Mouse (Mus musculus) ES-E14 (cell line): ENCODE data around the gene Hecw2. TPM values are rescaled to one million over a fixed set of nuclear protein-coding genes. Genes with fewer than 3 reads are reported as not detected.

Experiments
- DNase-seq: peaks from one replicate; pipeline ENCODE4 v3.0.0-alpha.2; 2013; ENCODE audit warnings: low read depth, low spot score
- H3K27ac ChIP-seq: 2 replicates; pipeline ENCODE4 v1.5.1; 2012; ENCODE audit warnings: low read depth, mild to moderate bottlenecking, low read length, moderate library complexity, mixed read lengths; ENCODE audit not compliant: poor library complexity, insufficient read depth, severe bottlenecking
- H3K36me3 ChIP-seq: 2 replicates; pipeline ENCODE4 v1.6.1; 2012; ENCODE audit warnings: mild to moderate bottlenecking, low read length, moderate library complexity, mixed read lengths; ENCODE audit not compliant: control insufficient read depth, poor library complexity, insufficient read depth, severe bottlenecking
- H3K4me1 ChIP-seq, 2 experiments: fragments of 150-350 bp in 1 of 2; sonication (generic) in 1 of 2; 2 replicates each; pipeline ENCODE4 v1.6.1; 2012; ENCODE audit warnings: low read length in 2 of 2, mild to moderate bottlenecking in 1 of 2, mixed read lengths in 1 of 2; ENCODE audit not compliant: control insufficient read depth in 2 of 2, insufficient read depth in 2 of 2, poor library complexity in 1 of 2
- H3K4me3 ChIP-seq, 2 experiments: fragments of 150-350 bp in 1 of 2; sonication (generic) in 1 of 2; 2 replicates each; pipeline ENCODE4 v1.5.1; 2012; ENCODE audit warnings: low read length in 2 of 2, low read depth in 1 of 2, mild to moderate bottlenecking in 1 of 2, mixed read lengths in 1 of 2; ENCODE audit not compliant: insufficient read depth in 1 of 2, poor library complexity in 1 of 2, severe bottlenecking in 1 of 2
- H3K9ac ChIP-seq: 2 replicates; pipeline ENCODE4 v1.6.1; 2012; ENCODE audit warnings: low read depth, mild to moderate bottlenecking, low read length, mixed read lengths; ENCODE audit not compliant: poor library complexity, insufficient read depth, severe bottlenecking
- H3K9me3 ChIP-seq: fragments of 150-350 bp; sonication (generic); 2 replicates; pipeline ENCODE4 v1.6.1; 2012; ENCODE audit warnings: low read depth, mild to moderate bottlenecking, low read length; ENCODE audit not compliant: control insufficient read depth, insufficient read depth
- CHD2 ChIP-seq: IDR thresholded peaks from 2 replicates; pipeline ENCODE4 v1.6.1; 2014; ENCODE audit warnings: mild to moderate bottlenecking, low read depth, low read length, inconsistent platforms
- HCFC1 ChIP-seq: IDR thresholded peaks from 2 replicates; pipeline ENCODE4 v1.6.1; 2012; ENCODE audit warnings: low read length, inconsistent platforms, borderline replicate concordance; ENCODE audit not compliant: insufficient read depth
- MAFK ChIP-seq: IDR thresholded peaks from 2 replicates; pipeline ENCODE4 v1.6.1; 2014; ENCODE audit warnings: mild to moderate bottlenecking, low read depth, low read length, inconsistent platforms; ENCODE audit not compliant: insufficient read depth
- ZC3H11A ChIP-seq: IDR thresholded peaks from 2 replicates; pipeline ENCODE4 v1.6.1; 2012; ENCODE audit warnings: low read depth, mild to moderate bottlenecking, inconsistent platforms, low read length, borderline replicate concordance
- ZNF384 ChIP-seq: IDR thresholded peaks from 2 replicates; pipeline ENCODE4 v1.6.1; 2012; ENCODE audit warnings: low read depth, low read length, inconsistent platforms
- in situ Hi-C, 2 experiments: fragments of 600-800 bp; cut with MboI; formaldehyde crosslinking; loops; one replicate each; pipeline ENCODE4 v1.15.1; 2025; ENCODE audit warnings: low sequenced_read_pairs in 2 of 2, inconsistent platforms in 1 of 2; ENCODE audit not compliant: unreplicated experiment in 2 of 2
- total RNA-seq: library from RNA; depleted of rRNA; stranded (reverse); fragments of 300-350 nt; gene quantifications from 2 replicates; pipeline ENCODE4 v1.2.3, GENCODE M21; 2012

Gene Hecw2
- total RNA-seq, 1 experiment = 6.6 TPM

GRCm38 (mm10) chr1:54187579-54187978 is 7.4 kb downstream of the Hecw2 start:
- in situ Hi-C loops = no loop called here
- Histone ChIP-seq H3K4me3 (no peak overlapping the region), H3K4me1 (no peaks in the 10 kb centered on the region), H3K36me3 (no peaks in the 10 kb centered on the region), H3K9me3 (no peaks in the 10 kb centered on the region), H3K9ac (no peak overlapping the region), H3K27ac (no peak overlapping the region)
- TF ChIP-seq ZNF384 (no peak), CHD2 (no peak), HCFC1 (no peak), ZC3H11A (no peak), MAFK (no peak)
- DNase-seq = no peak

- in situ Hi-C loops = no loop called here
- H3K4me3 ChIP-seq = no peak overlapping the region
- TF ChIP-seq ZC3H11A = no peak
- no peak for TF ChIP-seq MAFK
- TF ChIP-seq HCFC1 = no peak
- TF ChIP-seq CHD2 = no peak
- TF ChIP-seq ZNF384 = no peak
- DNase-seq = no peak
- no peaks in the 10 kb centered on the region for H3K4me1 ChIP-seq
- H3K9ac ChIP-seq = no peak overlapping the region
- no peak overlapping the region for H3K27ac ChIP-seq
- no peaks in the 10 kb centered on the region for H3K9me3 ChIP-seq
- no peaks in the 10 kb centered on the region for H3K36me3 ChIP-seq
Observed at GRCm38 (mm10) chr1:54186347-54186746, 8.6 kb downstream of the Hecw2 start.

DNA sequence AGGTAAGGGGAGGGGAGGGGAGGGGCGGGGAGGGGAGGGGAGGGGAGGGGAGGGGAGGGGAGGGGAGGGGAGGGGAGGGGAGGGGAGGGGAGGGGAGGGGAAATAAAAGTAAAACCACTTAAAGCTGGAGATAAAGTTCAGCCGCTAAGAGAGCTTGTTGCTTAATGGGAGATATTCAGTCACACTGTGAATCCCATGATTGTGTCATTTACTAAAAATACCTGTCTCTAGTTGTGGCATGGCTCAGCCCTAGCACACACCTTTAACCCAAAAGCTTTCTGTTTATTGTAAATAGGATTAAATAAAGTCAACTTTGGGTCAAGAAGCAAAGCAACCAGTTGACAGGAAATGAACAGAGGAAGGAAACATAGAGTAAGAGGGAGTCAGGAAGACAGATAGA is 14.3 kb downstream of the Hecw2 start:
- no peak for DNase-seq
- no peak overlapping the region for H3K9ac ChIP-seq
- H3K4me1 ChIP-seq = no peaks in the 10 kb centered on the region
- in situ Hi-C loops = no loop called here
- H3K36me3 ChIP-seq = no peaks in the 10 kb centered on the region
- no peak for TF ChIP-seq ZC3H11A
- TF ChIP-seq HCFC1 = no peak
- no peak for TF ChIP-seq CHD2
- H3K27ac ChIP-seq = no peak overlapping the region
- no peak overlapping the region for H3K4me3 ChIP-seq
- H3K9me3 ChIP-seq = no peaks in the 10 kb centered on the region

DNA sequence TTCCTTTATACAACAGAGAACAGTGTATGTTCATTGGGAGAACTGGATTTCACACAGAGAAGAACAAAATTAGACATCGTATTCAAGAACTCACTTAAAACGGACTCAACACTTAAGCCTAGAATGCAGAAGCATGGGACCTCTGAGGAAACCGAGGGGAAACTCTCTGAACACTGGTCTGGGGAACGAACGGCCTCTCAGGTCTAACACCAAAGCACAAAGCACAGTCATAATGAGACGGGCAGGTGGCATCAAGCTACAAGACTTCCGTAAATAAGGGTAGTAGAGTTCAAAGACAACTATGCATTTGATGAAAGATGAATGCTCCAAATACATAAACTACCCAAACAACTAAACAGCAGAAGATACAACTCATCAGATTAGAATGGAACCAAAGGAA is 15.8 kb downstream of the Hecw2 start:
- H3K27ac ChIP-seq = no peak overlapping the region
- no peaks in the 10 kb centered on the region for H3K4me1 ChIP-seq
- no peaks in the 10 kb centered on the region for H3K36me3 ChIP-seq
- TF ChIP-seq ZNF384 = no peak
- no peak for TF ChIP-seq CHD2
- no peak for TF ChIP-seq ZC3H11A
- no peak for TF ChIP-seq MAFK
- TF ChIP-seq HCFC1 = no peak
- in situ Hi-C loops = no loop called here
- DNase-seq = no peak
- no peak overlapping the region for H3K9ac ChIP-seq
- no peaks in the 10 kb centered on the region for H3K9me3 ChIP-seq
- H3K4me3 ChIP-seq = no peak overlapping the region

DNA sequence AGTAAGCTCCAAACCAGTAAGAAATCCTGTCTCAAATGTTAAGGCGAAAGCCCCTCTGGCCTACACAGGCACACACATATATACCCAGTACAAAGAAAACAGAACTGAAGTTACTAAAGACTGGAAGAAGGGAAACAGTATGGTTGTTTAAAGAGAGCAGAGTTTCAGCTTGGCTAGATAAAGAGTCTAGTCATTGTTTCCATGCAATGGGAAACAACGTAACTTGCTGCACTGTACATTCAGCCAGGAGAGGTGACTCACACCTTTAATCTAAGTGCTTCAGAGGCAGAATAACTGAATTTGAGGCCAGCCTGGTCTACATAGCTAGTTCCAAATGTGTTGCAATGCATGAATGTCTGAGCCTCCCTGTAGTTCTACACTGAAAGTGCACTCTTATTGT is 18.4 kb downstream of the Hecw2 start:
- H3K9me3 ChIP-seq = no peaks in the 10 kb centered on the region
- in situ Hi-C loops = no loop called here
- H3K9ac ChIP-seq = no peak overlapping the region
- H3K27ac ChIP-seq = no peak overlapping the region
- TF ChIP-seq HCFC1 (no peak), MAFK (no peak), ZC3H11A (no peak), CHD2 (no peak), ZNF384 (no peak)
- no peaks in the 10 kb centered on the region for H3K36me3 ChIP-seq
- no peaks in the 10 kb centered on the region for H3K4me1 ChIP-seq
- H3K4me3 ChIP-seq = no peak overlapping the region
- no peak for DNase-seq
